Mouse (Mus musculus): Measurements from ENCODE around the gene Ccl1.

DNA sequence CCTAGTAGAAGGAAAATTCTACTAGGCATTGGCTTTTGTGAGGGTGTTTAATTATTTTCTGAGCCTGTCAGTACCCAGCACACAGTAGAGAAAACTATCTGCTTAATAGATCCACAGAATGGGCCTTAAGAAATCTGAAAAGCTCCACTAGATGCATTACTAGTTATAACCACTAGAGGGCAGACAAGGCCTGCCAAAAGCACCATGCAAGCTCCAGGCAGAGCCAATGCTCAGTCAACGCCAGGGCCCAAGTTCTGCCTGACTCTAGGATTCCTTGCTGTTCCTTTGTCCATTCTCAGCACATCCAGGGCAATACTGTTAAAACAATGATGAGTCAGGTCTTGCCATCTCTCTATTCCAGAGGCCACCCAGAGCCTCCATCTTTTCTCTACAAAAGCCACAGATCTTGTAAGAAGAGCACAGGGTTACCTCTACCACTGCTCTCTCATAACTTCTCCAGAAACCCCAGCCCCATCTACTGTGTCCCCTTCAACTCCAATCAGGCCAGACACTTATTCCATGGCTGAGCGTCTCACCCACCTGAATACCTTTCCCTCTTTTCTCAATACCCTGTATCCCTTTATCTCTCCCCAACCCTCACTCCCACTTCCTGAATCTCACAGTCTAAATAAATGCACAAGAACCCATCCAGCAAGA lies 69.8 kb downstream of the Ccl1 start:
- TF ChIP-seq CTCF (IDR thresholded peaks at IDR 0.05; ENCODE audit: insufficient read depth, low read depth, low read length) (peak; percentile 60), POLR2A (IDR thresholded peaks at IDR 0.05; ENCODE audit: insufficient read depth, low read depth, low read length) (no peak)

Measured in olfactory bulb, adult 2 months (tissue).